Mouse (Mus musculus) left cerebral cortex, adult 18-20 months (tissue): Measurements from ENCODE around the gene Map3k4. TPM values are rescaled to one million over a fixed set of nuclear protein-coding genes. Genes with fewer than 3 reads are reported as not detected.

Experiments used
- DNase-seq, 2 experiments: peaks; one replicate each; pipeline ENCODE4 v3.0.0; 2021 to 2022; ENCODE audit warnings: low spot score in 2 of 2, mixed read lengths in 1 of 2
- long read RNA-seq, 2 experiments: library from polyadenylated mRNA; stranded (forward); transcript quantifications; one replicate each; pipeline ENCODE4 v2.0.0; 2021
- total RNA-seq, 2 experiments: library from RNA; stranded (reverse); gene quantifications; 2 replicates each; pipeline ENCODE4 v1.2.3; 2021

Map3k4 gene
- total RNA-seq: 10 to 100 TPM; 45.9 to 50.9 TPM
- long read RNA-seq, experiment 1, full-length matches to known transcripts: 13 of 32 reads
- long read RNA-seq, experiment 1, partial matches to known transcripts: 15 of 32 reads
- long read RNA-seq, experiment 1, other reads (novel, unspliced or antisense): 4 of 32 reads
- long read RNA-seq, experiment 2, full-length matches to known transcripts: 13 of 24 reads
- long read RNA-seq, experiment 2, partial matches to known transcripts: 8 of 24 reads
- long read RNA-seq, experiment 2, other reads (novel, unspliced or antisense): 3 of 24 reads

DNA sequence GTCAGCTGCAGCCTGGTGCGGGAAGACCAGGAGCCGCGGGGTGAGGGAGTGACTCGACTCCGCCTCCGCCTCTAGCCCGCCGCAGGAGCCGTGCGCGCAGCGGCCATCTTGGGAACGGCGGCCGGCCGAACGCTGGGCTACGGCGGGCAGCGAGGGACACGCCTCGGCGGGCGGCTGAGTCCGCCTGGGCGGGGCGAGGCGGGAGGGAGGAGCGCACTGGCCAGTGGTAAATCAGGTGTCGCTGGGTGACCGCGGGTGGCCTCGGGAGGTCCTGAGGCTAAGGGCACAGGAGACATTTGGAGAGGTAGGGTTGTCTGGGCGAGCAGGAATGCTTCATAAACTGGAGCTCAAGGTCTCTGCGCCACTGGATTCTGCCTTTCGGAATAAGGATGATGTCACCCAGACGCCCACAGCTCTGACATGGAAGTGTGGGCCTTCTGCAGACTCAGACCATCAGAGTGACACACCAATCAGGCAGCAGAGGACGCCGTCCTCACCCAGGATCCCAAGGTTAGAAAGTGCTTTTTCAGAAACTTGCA lies at the start of gene Map3k4:
TSS of gene Map3k4 (minus strand) at position 134 of the 539 bp plus-strand sequence.
- peak; percentile 94 to 98 for DNase-seq

DNA sequence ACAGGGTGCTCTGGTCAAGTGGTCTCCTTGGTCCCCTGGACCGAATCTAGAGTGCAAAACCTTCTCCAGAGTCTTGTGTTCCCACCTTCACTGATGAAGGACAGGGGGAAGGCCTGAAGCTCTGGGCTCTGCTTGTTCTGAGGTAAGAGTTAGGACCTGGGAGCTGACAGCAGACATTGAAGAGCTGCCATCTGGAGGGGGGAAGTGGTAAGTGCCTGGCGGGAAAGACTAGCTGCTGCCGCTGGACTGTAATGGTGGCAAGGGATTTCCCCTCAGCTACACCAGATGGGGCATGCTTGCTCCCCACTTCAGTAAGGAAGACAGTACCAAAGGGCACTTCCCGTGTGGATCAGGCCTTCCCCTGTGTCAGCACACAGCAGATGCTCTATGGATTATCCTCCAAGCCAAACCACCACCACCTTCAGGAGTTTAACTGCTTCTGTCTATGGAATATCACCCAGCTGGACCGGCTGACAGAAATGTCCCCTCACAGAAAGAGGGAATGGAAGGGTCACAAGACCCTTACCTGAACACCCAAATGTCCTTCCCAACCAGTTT lies 48.9 kb upstream of the Map3k4 start:
- DNase-seq: peak; percentile 59 to 60

- DNase-seq: peak; percentile 28 to 58
These were observed 45.8 kb upstream of the Map3k4 start for GRCm38 (mm10) chr17:12364426-12364735.

GRCm38 (mm10) chr17:12363601-12364425 lies 45.2 kb upstream of the Map3k4 start:
- DNase-seq: no peak

GRCm38 (mm10) chr17:12359876-12360275 lies 41.3 kb upstream of the Map3k4 start:
- no peak for DNase-seq

- no peak for DNase-seq
These were observed 34.2 kb upstream of the Map3k4 start for GRCm38 (mm10) chr17:12352781-12353180.

DNA sequence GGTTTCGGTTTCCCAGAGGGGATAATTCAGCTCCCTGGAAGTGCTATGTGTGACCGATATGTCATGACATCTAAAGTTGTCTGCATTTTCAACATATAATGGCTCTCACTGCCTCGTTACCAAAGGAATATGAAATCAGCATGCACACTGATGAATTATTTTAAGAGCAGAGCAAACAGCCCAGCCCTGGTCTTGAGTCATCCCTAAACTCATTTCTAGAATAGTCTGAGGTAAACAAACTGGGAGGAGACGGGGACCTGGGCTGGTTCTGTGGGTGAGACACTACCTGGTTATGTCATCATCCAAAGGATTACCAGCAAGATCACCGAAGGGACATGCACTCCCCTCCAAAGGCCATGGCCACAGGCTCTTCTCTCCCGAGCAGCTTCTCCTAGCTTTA lies 33.0 kb upstream of the Map3k4 start:
- no peak for DNase-seq

DNA sequence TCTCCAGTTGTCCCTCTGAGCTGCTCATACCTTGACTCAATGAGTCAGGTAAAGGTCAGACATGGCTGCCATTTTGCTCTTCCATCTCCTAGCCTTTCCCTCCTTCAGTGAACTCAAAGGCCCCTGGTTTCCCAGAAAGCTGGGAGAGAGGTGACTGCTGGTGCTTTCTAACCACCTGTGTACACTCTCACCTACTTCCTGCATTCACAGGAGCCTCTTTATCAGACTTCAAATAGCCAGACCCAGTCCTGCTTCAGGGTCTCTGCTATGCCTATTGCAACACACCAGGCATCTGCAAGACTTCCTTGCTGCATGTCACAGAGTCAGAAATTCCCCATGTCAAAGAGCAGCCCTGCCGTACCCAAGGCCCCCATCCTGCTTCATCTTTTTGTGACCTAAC lies 28.9 kb upstream of the Map3k4 start:
- no peak for DNase-seq

DNA sequence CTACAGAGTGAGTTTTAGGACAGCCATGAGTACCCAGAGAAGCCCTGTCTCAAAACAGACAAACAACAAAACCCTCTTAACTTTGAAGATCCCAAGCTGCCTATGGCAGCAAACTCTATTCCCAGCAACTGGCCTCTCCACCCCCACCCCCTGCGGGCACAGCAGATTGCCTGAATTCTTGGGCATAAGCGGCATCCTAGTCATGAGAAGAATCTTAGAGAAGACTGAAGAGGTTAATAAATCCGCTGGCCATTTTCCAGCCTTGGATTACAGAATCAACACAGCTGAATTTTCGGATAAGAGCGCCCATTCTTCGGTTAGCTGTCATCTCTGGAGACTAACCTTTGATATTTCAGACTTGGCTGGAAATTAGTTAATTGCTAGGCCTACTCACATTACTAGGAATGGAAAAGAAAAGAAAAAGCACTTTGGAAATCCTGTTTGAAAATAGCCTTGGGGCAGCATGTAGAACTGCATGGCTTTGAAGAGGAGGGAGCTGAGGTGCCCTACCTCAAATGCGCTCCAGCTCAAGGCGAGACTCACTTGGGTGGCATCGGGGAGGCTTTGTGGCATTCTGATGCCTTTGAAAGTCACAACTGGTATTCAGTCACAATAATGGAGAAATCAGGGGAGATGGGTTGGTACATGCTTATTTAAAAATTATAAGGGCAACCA lies 25.2 kb upstream of the Map3k4 start:
- no peak for DNase-seq

GRCm38 (mm10) chr17:12337156-12337555 lies 18.6 kb upstream of the Map3k4 start:
- no peak for DNase-seq

DNA sequence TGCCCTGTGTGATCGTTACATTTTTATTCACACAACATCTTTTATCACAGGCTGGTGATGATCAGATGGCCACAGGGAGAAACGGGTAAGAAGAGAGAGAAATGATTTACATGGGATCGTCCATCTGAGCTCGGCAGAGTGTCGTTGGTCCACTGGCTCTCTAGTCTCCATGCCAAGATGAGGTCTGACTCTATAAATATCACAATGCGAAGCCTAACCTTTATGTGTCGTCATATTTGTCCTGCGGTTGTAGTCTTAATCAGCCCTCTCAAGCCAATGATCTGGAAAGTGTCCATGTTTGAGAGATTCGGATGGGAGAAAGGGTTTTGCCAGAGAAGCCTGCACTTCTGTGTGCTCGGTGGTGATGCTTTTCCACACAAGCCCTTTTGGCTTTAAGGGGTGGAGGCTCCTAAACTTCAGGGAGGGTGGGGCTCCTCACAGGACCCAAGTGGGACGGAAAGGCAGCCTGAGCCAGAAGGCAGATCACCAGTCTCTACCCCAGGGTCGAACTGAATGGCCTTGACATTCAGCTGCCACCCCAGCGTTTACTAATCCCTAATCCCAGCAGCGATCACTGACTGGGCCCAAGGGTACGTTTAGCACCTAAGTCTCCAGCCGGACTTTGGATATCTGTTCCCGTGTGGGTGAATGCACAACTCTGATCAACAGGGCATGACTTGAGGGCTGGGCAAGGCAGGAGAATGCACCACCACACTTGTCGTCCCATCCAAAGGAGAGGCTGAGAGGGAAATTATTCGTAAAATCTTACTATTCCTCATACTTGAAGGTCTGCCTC lies 17.7 kb upstream of the Map3k4 start:
- DNase-seq: no peak

DNA sequence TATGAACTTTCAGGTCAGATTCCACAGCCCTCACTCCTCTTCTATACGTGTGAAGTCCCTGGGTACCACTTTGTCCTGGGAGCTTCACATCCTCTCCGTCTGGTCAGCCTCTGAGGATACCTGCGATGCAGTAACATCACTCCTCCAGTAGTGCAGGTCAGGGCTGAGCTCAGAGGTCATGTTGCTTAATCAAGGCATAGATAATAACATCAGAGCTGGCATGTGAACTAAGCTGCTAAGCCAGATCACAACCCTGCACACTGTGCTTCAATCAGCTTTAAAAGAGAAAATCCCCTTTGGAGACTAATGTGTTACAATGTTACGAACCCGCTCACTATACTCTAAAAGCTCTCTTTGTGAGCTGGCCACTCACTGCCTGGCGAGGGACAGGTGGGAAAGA lies 16.5 kb upstream of the Map3k4 start:
- DNase-seq: no peak

GRCm38 (mm10) chr17:12327847-12328518 lies 9.4 kb upstream of the Map3k4 start:
- no peak for DNase-seq

GRCm38 (mm10) chr17:12319786-12320185 lies 1.2 kb upstream of the Map3k4 start:
- DNase-seq: no peak

GRCm38 (mm10) chr17:12317954-12318651 lies 493 bp downstream of the Map3k4 start:
- DNase-seq: peak; percentile 21 to 36

- no peak for DNase-seq
These were observed 1.0 kb downstream of the Map3k4 start for GRCm38 (mm10) chr17:12317607-12317953.

DNA sequence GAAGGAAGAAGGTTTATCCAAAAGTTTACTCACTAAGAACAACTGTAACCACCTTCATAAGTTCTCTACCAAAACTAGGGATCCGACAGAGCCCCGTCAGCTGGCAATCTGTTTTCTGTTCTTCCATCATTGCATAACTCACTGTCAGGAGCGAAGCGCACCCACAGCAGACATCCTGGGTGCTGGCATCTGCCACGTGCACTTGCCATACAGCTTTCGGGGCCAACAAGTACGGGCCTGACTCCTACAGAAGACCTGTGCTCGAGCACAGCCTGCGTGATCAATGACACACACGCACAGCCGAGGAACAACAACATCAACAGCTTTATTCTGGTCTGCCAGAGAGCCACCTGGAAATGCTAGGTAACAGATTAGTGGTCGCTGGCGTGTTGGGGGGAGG lies 2.3 kb downstream of the Map3k4 start:
- DNase-seq: no peak

GRCm38 (mm10) chr17:12312248-12312647 lies 6.3 kb downstream of the Map3k4 start:
- DNase-seq: no peak

- DNase-seq: no peak
These were observed 9.1 kb downstream of the Map3k4 start for GRCm38 (mm10) chr17:12309493-12309892.

- DNase-seq: no peak
These were observed 9.5 kb downstream of the Map3k4 start for GRCm38 (mm10) chr17:12309059-12309458.
